Mouse (Mus musculus) right cerebral cortex, postnatal 14 days (tissue): ENCODE measurements at regions not wholly inside any gene's neighbourhood (a gene's known extent, or its start where the extent isn't known, plus 50 kb on each side); places are given as distances from the start of the nearest gene placed in this dataset.
A peak's percentile ranks its signal among the peaks of the same experiment; 100 is the strongest.

Experiments used
- DNase-seq: peaks from one replicate; pipeline ENCODE4 v3.0.0; 2022

DNA sequence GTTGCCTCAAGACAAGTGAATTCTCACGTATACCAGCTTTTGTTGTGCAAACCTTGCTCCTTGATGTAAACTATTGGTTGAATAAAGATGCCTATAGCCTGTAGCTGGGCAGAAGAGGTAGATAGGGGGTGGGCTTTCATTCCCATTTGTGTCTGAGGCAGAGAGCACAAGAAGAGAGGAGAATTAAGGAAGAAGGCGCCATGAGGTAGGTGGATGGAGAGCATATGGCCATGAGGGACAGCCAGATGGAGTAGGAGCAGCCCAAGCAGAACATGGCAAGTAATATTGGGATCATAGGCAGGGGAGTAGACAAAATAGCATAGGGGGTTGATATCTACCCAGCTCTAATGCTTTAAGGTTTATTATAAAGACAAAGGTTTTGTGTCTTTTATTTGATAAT, 557.3 kb downstream of the Ptprc start:
- DNase-seq: no peak

DNA sequence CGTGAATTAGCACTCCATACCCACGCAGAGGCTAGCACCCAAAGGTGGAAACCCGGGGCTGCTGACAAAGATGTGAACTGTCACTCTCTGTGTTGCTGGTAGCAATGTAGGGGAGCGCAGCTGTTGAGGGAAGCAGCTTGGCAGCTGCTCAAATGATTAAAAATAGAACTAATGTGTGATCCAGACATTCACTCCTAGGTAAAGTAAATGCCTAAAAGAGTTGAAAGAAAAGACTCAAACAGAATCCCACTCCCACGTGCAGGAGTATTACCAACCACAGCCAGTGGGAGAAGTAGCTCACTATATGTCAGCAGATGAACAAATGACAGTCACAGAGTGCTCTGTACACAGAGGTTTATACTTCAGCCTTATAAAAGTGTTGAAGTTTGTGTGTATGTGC, 558.0 kb downstream of the Ptprc start:
- peak; percentile 19 for DNase-seq

DNA sequence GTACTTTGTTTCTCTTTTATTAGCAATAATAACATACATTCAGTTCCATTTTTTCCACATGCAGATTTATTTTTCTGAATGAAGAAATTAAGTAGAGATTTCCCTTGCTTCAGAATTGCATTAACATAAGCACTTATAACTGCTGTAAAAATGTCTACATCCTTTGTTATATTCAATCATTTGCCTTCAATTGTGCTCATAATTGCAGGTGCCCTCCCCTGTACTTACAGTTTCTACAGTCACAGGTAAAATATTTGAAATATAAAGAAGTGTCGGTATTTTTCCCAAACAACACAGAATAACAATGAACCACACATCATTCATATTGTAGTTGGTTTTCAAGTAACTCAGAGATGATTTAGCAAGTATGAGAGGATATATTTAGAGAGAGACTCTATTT, 568.8 kb downstream of the Ptprc start:
- DNase-seq: no peak

DNA sequence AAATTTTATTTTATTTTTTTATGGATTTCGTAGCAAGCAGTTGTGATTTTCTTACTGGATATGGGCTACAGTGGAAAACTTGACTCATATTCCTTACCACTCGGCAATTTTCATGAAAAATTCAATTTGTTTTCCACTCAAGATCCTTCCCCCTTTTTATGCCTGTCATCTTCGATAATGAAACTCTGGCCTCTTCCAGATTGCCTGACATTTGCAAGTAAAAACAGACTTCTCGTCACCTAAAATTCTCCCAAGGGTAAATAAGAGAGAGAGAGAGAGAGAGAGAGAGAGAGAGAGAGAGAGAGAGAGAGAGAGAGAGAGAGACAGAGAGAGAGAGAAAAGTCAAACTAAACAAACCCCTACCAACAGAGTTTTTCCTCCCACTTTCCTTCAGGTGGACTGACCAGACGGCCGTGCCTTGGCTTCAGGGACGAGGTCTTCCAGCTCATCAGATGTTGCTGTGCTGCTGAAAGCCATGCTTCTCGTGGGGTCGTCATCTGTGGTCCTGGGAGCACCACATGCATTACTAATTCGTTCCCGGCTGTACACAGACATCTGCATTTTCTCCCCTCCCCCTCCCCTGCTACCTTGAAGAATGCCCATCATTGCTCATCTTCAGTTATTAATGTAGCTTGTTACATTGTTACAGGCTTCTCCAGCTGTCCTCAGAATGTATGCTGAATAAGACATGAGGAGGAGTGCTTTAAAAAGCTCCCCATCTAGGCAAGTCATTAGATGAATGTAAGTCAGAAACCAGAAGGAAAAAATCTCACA, 569.4 kb downstream of the Ptprc start:
- DNase-seq: no peak

DNA sequence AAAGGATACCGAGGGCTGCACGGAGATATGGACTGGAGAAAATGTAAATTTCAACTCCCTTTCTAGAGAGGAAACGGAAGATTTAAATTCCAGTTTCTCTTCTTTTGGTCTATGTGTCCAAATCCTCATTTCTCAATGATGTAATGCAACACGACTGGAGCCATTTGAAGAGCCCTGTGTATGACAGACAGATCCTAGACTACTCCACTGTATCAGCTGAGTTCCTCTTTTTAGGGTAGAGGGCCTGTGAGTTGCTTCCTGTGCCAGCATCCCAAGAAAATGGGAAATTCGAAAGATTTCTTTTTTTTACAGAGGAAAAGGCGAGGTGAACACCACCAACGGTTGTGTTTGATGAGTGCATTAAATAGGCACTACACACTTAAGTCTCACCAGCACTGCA, 581.8 kb downstream of the Ptprc start:
- no peak for DNase-seq

DNA sequence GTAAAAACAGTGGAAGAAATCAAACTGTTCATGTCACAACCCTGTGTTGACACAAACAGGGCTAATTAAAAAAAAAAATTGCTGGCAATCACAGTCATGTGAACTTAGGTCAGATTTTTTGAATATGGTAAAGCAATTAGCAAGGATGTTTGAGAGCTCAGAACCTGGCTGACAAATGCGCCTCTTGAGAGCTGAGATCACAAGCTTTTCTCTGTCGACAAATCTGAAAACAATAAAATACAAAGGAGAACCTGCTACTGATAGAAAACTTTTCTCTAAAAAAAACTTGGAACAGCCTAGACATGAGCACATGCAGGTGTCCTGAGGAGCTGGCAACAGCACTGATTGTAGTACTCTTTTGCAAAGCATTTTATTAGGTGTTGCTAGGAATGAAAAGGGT, 583.6 kb downstream of the Ptprc start:
- DNase-seq: no peak

DNA sequence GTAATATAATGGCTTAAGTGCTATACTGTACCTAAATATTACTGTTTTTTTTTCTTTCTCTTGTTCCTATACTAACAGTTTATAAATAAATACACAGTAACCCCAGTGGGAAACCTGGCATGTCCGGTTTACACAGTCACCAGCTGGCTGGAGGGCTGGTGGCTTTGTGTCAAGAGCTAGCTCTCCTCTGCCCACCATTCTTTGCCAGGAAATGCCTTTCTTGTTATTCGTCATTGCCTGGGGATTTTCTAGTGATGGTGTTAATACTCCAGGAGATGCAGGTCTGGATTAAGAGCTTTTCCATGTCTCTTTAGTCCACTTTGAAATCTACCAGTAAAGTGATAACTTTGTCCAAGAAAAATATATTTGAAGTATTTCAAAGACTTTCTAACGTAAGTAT, 584.2 kb downstream of the Ptprc start:
- DNase-seq: no peak

DNA sequence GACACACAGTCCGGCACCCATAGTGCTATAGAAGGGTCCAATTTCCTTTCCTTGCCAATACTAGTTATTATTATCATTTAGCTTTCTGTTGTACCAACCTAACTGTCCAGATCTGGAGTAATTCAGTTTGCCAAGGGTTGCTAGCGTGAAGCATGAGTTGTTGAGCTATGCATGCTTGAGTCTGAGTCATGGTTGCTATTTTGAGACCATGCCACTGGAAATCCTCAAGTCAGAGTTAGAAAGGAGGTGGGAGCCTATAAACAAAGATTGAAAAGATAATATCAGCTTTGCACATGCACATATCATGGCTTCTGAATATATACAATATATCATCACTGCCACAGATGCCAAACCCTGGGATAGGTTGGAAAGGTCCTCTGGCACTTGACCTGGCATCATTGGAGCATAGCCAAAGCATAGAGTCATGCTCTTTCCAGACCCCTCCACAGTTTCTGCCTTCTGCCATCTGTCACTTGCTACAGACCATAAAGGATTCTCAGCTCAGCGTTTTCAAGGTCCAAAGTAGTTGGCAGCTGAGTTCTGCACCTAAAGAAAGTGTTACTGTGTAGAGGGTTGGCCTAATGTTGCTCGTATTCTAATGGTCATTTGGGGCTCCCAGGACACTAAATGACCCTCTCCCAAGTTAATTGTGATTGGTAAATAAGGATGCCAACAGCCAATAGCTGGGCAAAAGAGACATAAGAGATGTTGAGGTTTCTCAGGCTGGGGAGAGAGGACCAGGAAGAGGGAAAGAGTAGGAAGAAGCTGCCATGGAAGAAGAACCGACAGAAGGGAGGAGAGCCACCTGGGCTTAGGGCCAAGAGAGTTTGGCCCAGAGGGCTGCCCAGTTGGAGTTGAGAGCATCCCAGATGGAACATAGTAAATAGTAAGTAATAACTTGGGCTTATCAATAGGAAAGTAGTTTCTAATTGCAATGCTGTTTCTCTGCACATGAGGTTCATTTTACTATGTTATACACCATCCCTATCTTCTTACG, 586.9 kb downstream of the Ptprc start:
- no peak for DNase-seq

DNA sequence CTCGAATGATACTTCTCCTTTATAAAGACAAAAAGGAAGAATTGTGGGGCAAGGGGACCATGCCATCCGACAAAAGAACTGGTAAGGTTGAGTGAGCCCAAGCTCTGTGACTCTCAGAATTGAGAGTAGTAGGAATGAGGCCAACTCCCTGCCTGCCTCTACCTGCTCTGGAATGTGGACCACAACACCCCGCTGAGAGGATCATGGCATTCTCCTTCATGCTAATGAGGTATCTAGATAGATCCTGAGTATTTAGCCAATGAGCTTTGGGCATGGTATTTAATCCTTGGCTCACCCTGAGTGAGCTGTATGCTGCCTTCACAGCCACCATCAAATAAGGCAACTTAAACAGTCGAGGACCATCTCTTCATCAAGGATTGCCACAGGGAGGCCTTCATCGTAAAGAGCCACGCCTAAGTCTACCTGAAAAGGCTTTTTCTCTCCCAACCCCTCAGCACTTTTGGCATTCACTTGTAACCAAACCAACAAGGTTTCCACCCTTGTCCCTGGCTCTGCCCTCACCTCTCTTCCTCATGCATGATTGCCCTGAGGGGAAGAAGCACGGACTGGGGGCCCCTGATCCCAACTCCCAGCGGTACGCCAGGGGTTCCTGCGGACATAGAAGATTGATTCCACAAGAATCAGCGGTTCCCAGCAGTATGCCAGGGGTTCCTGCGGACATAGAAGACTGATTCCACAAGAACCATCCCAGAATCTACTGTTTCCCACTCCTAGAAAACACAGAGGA, 587.9 kb downstream of the Ptprc start:
- no peak for DNase-seq

DNA sequence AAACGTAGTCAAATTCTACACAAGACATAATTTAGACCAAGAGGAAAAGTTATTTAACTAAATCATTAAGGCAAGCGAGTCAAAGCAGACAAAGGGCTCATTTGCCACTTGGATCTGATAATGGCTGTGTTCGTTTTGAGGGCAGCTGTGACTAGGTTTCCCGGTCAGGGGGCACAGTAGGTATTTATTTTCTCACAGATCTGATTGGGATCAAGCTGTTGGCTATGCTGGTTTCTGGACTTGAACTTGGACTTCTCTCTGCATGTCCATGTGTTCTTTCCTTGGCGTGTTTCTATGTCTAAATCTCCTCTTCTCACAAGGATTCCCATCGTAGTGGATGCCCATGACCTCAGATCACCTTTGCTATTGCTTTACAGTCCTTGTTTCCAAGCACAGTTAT, 590.8 kb downstream of the Ptprc start:
- no peak for DNase-seq

DNA sequence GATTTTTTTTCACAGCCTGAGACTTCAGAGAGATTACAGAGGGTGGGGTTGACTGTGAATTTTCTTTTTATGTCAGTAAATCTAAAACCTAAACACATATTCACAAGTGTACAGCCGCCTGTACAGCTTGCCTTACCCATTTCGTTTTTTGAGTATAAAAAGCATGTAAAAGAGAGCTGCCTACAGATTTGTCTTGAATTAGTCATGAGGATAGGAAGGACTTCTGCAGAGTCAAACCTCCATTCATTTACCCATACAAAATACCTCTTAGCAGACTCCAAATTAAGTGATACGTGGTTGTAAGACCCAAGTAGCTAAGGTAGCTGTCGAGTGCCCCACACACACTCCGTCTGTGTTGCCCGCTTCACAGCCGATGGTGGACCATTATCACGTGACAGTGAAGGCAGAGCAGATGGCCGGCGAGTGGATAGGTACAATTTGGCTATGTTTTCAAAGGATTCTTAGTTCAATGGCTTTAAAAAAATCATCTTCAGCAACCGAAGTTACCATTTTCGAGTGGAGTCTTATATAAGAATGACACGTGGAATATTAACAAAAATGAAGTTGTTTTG, 591.3 kb downstream of the Ptprc start:
- DNase-seq: no peak

DNA sequence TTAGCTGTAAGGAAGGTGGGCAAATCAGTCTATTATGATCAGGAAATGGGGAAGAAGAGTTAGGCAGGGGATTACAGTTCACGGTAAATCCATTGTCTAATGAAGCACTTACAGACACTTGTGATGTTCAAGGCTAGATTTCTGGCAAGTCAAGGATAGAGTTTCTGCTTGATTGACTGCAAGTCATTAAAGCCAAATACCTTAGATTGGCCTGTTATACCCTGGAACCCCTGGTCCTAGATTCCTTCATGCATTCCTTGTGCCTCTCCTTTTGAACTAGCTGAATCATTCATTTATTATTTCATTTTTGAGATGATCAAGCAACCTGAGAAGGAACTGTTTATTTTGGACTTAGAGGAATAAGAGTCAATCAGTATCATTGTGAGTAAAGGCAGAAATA, 597.9 kb downstream of the Ptprc start:
- no peak for DNase-seq

DNA sequence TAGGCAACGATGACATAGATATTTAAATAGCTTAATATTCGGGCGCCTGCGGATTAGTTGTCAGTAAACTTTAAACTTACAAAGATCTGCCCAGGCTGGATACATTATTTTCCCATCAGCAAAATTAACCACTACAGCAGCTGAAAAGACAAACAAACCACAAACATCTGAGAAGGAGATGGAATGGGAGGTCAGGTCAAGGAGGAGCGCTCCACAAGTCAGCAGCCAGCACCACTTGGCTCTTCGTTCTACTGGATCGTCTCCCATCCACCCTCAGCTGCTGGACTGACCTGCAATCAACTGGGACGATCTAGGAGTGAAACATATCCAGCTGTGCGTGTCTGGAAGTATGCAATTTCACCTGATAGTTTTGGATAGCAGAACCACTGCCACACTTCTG, 599.3 kb downstream of the Ptprc start:
- DNase-seq: no peak

DNA sequence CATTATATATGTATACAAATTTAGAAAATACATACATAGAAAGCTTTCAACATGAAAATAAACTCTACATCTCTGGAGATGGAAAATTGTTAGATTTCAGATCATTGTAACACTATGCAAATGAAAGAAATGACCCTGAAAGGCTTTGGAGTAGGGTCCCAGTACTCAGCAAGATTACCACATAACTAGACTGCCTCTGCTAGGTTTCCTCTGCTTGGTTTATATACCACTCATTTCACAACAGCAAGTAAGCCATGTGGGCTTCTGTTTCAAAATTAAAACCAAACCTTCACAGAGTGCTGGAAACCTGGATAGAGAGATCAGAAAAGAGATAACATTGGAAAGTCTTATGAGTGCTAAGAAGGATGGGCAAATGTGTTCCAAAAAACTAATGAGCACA, 600.1 kb downstream of the Ptprc start:
- no peak for DNase-seq

DNA sequence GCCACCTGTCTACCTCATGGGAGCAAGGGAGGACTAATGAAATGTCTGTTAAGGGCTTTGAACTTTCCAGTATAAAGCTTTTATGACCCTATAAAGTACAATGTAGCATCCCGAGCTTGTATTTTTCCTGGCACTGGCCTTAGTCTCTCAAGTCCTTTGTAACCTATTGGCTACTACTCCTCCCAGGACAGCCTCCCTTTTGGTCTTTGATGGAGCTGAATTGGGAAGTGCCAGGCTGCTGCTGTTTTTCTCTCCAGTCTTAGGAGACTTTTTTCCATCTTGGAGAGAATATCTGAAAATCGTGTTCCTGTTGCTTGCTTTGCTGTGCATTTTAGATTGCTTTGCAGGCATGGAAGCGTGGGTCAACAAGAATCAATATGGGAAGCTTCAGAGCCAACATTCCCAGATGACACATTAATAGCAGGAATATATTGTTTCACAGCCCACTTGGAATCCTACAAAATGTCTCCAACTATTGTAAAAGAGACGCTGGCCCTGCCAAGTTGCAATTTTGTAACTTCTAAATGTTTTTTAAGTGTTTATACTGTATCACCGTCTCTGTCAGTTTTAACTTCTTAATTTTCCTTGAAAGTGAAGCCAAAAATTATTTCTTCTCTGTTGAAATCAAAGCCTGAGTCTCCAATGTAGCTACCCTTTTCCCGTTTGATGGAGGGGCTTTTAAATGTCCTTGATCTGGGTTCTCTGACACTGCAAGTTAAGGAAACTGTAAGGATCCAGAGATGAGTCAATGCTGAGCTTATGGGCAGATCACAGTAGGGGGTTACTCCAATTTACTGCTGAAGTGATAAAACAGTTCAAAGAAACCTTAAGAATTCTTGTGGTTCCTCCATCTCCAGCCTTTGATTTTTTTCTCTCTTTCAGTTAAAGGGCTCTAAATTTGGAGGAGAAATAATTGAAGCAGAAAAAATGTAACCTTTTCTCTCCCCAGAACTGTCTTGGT, 603.3 kb downstream of the Ptprc start:
- no peak for DNase-seq

DNA sequence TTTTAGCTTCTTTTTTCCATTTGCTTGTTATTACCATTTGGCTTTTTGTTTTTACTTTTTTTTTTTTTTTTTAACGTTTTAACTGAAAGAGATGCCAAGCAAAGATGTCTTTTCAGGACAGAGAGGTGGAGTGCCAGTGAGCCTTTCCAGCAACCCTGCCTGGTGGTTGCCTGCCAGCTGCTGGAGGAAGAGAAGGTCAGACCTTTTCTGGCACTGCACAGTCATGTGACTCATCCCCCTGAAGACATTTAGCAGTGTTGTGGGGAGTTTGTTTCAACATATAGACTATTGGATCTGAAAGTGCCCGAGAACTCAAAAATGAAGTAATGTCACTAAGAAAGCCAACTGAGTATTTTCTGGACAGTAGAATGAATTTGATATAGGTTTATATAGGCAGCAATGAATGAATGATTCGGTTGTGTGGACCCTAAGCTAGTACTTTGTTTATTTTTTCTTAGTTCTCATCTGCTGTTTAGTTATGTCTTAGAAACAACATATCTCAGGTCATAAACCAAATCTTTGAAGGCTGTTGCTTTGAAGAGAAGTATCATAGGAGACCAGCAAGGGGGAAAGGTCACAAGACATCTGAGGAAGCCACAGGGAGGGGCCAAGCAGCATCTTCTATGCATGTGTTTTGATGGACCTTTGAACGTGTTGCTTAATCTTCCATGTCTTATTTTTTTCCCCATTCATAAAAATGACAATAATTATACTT, 604.2 kb downstream of the Ptprc start:
- DNase-seq: no peak

DNA sequence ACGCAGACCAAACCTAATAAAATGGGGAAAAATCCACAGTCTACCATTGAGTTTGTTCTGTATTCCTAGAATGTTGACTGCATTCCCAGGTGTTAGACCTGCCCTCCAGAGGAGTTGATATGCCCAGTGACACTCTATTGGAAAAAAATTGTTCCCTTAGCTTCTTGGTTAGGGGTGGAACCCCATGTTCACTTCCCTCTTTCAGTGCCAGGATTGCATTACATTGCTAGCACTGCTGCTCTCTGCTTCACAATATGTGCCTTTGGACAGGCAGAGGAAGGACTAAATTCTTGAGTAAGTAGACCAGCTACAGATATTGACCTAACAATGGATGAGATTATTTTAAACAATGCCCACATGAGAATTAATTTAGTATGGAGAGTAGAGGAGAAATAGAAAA, 607.3 kb upstream of the Nr5a2 start:
- DNase-seq: no peak

DNA sequence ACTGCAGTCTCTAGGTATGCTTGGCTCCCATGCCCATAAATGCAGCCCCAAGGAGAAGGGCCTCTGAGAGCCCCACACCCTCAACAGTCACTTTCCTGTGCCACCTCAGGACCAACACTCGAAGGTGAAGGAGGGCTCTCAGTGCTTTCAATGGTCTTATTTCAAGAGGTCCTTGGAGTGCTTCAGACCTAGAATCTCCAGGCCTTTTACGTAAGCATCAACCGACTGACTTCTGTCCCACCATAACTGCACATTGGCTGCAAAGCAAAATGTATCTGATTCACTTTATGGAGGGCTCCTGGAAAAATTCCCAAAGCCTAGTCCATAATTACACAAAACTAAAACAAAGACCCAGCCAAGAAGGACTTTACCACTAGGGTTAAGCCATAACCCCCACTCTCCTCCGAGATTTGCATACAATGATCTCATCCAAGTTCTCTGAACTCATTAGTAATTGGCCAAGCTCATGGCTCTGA, 605.4 kb upstream of the Nr5a2 start:
- no peak for DNase-seq

DNA sequence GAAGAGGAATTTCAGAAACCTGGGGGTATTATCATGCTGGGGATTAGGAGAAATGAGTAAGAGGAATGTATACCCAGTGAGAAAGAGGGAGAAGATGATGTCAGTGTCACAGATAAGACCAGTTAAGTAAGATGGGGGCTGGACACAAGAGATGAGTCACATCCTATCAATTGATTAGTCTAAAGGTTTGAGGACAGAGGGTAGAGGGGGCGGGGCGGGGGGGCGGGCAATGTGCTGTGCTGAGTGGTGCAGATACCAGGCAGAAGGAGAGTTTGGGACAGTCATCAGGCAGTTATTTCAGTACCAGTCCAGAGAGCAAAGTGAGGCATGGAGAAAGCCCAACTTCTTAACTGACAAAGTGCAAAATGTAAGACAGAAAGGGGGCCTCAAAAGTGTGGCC, 601.4 kb upstream of the Nr5a2 start:
- no peak for DNase-seq

DNA sequence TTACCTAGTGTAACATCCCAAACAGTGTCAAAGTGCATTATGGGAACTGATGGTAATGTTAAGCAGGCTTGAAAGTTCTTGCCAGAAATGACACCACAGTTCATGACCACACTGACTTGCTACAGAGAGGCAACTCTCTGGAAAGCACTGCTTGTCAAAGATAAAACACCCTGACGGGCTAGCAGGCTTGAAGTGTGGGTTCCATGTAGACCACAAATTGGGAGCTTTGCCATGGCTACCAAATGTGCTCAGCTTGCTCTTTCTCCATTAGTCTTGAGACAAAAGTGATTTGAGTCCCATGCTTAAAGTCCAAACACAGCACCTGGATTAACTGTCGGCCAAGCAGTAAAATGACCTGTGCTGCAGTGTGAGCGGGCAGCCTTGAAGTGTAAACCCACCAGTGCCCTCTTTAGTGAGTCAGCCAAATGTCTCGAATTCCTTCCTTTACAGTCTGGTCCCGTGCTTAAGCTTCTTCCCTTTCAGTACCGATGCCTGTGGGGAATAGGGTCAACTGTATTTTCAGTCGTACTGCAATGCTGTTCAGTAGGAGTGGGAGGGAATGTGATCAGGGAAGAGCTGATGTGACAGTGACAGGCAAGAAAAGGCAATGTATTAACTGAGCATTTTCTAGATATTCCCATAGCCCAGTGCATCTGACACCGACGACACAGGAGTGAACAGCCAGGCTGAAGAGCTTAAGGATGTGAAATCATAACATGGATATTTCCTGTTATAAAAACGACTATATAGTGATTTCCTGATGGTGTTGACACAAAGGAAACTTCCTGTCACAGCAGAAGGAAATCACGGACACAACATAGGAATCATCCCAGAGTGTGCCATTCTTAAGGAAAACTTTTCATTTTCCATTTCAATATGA, 600.4 kb upstream of the Nr5a2 start:
- no peak for DNase-seq
